Mouse (Mus musculus) adrenal gland, adult 18-20 months (tissue): ENCODE results near the gene Hmg20b. TPM values are rescaled to one million over a fixed set of nuclear protein-coding genes. Genes with fewer than 3 reads are reported as not detected.

Experiments used
- DNase-seq, 2 experiments: peaks; one replicate each; pipeline ENCODE4 v3.0.0; 2021 to 2022; ENCODE audit warnings: low spot score in 2 of 2
- total RNA-seq, 2 experiments: library from RNA; stranded (reverse); gene quantifications; 1 replicate in 1 of 2; 2 replicates in 1 of 2; pipeline ENCODE4 v1.2.3; 2021

Gene Hmg20b
- total RNA-seq, 2 experiments from 2014 or later, result 86.5 to 92.7 TPM

DNA sequence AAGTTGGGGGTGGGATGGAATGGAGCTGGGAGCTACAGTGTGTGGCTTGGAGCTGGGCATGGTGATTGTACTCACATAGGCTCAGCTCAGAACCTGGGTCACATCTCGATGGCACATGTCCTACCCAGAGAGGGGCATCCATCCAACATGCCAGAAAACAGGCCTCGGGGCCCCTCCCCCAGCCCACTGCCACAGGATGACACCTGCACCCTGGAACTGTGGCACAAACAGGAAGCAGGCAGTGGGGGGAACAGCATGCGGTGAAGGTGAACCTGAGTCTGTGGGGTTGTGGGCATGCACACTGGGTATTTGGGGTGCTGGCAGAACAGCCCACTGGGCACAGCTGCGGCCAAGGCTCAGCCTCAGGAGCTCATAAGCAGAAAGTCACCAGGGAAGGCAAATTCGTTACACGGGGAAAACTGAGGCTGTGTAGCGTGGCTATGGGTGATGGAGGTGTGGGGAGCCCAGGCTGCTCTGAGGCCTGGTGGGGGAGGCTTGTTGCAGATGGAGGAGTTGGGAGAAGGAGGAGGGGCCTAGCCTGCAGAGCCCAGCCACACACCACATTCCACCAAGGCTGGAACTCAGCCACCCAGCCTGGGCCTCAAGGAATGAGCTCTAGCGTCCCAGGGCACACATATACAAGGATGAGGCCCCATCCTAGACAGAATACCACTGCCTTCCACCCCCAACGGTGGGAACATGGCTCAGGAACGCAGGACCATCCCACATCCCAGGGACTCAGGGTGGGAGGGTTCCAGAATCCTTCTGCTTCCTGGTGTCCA lies 20.9 kb downstream of the Hmg20b start:
- no peak for DNase-seq

DNA sequence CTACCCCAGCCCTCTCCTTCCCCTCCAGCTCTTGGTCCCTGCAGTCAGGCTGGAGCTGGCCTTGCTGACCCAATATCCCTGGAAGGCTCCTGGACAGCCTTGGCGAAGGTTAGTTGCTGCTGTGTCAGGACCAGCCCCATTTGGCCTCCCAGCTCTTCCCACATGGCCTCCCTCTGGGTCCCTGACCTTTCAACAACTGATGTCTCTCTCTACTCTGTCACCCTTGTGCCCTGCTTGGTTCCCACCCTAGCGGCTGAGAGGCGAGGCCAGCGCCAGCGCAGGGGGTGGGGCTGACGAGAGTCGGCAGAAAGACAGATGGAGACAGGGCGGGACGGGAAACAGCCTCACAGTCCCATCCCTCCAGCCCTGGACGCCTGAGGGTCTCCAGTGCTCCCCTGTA lies 21.9 kb downstream of the Hmg20b start, which contains the start of gene Tbxa2r:
Gene Tbxa2r, plus strand, starts transcription at position 346 of the 400 bp plus-strand sequence.
- peak; percentile 72 to 74 for DNase-seq

DNA sequence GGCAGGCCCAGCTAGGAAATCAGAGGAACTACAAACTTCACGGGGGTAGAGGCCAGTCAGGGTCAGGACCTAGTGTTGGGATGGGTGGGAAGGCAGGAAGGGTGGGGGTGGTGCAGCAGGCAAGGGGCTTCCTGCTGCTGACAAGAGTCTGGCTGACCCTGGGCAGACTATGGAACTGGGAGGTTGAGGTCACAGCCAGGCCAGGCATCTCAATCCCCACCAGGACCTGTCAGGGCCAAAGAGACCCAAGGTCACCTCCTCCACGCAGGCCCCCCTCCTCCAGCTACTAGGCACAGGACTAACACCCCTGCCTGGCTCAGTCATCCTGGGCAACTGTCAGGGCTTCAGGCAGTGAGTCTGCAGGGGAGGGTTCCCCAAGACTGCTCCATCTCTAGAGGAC lies 22.3 kb downstream of the Hmg20b start:
- DNase-seq, result peak in 1 of 2 experiments; percentile 60

DNA sequence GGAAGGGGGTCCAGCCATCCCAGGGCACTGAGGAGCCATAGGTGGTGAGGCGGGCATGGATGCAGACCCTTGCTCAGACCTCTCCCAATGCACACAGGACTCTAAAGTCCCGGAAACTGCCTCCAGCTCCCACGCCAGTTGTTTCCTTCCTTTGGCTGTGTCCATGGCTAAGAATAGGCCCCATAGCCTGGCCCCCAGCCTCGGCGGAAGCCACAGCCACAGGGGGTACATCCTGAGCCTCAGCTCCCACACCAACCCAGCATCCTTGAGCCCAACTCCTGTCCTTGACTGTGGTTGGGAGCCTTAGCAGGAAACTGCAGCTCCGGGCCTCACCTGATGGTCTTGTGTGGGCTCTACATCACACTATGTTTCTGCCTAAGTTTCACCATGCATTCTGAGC lies 23.4 kb downstream of the Hmg20b start:
- no peak for DNase-seq

DNA sequence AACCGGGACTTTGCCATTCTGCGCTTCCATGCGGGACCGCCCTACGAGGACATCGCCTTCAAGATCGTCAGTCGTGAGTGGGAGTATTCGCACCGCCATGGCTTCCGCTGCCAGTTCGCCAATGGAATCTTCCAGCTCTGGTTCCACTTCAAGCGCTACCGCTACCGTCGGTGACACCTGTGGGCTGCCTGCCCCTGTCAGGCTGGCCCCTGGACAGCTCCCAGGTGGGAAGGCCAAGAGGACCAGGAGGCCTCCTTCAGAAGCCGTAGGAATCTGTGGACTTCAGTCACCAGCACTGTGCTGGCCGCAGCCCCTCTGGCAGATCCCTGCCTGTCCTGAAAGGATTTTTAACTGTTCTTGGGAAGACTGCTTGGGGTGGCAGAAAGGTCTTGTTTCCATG lies 24.5 kb downstream of the Hmg20b start:
- DNase-seq, result no peak

DNA sequence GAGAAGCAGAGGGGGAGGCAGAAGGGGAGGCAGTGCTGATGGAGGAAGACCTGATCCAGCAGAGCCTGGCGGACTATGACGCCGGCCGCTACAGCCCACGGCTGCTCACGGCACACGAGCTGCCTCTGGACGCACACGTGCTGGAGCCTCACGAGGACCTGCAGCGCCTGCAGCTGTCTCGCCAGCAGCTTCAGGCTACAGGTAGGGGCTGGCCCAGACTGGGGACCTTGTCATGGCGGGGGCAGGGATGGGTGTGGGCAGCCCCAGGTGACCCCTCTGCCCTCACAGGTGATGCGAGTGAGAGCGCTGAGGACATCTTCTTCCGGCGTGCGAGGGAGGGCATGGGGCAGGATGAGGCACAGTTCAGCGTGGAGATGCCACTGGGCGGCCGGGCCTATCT lies 25.1 kb downstream of the Hmg20b start:
- no peak for DNase-seq

DNA sequence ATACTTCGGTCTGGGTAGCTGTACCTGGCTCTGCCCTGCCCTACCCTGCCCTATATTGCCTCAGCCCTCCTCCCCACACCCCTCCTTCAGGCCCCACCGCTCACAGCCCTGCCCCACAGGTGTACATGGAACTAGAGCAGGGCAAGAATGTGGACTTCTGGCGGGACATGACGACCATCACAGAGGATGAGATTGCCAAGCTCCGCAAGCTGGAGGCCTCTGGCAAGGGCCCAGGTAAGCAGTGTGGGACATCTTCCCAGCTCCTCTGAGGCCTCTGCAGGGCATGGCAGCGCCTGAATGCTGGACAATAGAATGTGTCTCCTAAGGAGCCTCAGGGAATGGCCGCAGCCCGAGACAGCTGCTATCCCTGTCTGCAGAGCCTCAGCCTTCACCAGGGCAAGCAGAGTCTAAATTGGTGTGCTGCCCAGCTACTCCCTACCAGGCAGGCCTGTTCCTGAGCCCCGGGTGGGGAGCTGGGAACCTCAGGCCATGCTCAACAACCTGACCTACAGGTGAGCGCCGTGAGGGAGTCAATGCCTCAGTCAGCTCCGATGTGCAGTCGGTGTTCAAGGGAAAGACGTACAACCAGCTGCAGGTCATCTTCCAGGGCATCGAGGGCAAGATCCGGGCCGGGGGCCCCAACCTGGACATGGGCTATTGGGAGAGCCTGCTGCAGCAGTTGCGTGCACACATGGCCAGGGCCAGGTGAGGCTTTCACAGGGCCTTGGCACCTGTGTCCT lies 26.3 kb downstream of the Hmg20b start:
- DNase-seq, result no peak

DNA sequence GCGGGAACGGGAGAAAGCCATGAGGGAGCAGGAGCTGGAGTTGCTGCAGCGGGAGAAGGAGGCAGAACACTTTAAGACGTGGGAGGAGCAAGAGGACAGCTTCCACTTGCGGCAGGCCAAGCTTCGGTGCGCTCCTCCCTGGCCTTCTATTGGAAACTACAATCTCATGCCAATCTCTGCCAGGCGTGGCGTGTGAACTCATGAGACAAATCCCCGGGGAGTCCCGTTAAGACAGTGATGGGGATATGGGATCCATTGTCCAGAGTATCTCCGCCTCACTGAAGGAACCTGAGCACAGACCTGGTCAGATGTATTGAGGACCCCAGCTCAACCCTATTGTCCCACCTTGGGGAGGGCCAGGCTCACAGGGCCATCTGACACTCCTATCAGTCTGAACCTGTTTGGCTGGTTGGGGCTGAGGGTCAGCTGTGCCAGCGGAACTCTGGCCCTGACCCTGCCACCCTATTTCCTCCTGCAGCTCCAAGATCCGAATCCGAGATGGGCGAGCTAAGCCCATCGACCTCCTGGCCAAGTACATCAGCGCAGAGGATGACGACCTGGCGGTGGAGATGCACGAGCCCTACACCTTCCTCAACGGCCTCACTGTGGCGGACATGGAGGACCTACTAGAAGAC lies 27.0 kb downstream of the Hmg20b start:
- no peak for DNase-seq

DNA sequence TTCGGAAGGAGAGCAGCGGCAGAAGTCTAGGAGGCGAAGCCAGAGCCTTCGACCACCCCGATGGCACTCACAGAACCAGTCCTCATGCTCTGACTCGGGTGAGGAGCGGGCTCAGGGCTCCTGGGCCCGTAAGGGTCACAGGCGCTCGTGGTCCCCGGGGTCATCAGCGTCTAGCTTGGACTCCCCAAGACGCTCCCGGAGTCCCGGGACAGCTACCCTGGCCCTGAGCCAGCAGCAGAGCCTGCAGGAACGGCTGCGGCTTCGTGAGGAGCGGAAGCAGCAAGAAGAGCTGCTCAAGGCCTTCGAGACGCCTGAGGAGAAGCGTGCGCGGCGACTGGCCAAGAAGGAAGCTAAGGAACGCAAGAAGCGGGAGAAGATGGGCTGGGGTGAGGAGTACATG lies 27.8 kb downstream of the Hmg20b start:
- DNase-seq, result no peak

DNA sequence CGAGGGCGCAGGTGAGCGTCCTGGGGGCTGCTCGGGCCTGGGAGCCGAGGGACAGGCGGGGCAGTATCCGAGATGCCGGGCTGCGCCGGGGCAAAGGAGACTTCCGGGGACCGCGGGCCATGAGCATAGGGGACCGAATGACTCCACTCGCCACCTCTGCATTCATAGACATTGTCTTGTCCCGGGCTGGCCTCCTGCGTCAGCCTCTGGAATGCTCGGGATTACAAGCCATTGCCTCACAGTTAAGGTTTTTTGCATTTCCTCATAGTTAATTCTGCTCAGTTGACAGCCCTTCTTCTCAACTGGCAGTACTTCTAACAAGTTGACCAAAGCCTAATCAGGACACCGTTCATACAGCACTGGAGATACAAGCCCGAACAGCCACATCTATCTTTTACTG lies 28.8 kb downstream of the Hmg20b start:
- DNase-seq, result no peak

DNA sequence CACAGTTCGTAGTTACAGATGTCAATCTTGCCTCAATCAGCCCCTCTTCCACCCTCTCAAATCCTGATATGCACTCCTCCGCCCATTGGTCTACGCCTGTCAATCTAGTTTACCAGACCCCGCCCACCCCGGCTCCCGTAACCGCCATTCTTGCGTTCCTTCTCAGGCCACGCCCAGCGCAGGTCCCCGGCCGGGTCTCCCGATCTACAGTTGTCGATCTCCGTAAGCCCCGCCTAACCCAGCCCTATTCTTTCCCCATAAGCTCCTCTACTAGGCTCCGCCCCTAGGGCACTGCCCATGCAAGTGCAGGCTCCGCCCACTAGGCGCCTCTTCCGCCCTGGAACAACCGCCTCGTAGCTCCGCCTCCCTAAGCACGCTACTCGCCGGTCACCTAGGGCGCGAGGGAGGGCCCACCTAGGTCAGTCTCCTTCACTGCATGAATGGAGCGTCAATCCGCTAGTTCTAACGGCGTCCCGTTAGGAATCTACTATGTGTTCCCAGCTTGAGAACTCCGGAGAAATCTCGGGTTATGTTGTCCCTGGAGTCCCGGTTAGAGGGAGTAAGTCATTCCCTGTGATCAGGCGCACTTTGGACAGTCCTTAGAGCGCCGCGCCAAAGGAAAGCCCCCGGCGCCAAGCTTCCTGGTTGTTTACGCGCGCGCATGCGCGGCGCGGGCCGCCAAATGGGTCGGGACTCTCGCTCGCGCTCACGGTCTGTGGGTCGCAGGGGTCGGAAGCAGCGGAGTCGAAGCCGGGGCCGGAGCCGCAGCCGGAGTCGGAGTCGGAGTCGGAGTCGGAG lies 29.5 kb downstream of the Hmg20b start, which contains the start of gene Cactin:
Gene Cactin, plus strand, starts transcription at position 554 of the 798 bp plus-strand sequence.
- peak; percentile 90 to 91 for DNase-seq

DNA sequence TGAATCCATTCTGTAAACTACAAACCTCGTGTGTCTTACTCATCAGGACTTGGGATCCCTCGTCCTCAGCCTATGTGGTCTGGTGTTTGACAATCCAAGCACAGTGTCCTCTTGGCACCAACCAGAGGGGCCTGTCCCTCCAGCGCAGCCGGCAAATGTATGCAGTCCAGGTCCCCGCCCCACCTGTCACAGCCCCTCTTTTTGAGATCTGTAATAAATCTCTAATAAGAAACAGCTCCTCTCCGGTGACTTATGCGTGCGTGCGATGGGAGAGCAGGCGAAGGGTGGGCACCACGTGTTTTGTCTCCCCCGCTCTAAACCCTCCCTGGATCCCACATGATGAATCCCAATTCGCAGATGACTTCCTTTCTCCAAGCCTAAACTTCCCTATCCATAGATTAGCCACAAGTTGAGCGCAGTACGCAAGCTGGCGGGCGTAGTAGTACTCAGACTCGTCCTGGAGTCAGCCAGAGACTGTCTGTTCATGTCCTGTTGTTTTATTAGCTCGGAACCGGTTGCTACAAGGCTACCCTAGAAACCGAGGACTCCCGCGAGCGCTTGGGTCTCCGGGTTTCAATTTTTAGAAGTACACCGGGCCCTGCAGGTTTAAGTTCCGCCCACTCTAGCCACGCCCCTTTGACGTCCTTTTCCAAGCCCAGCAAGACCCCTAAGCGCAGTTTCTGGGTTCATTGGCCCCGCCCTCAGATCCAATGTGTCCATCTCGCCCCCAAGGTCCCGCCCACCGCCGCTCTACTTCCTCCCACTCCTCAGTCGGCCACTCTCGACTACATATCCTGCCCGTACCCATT lies 30.3 kb downstream of the Hmg20b start:
- DNase-seq, result peak; percentile 90 to 91

DNA sequence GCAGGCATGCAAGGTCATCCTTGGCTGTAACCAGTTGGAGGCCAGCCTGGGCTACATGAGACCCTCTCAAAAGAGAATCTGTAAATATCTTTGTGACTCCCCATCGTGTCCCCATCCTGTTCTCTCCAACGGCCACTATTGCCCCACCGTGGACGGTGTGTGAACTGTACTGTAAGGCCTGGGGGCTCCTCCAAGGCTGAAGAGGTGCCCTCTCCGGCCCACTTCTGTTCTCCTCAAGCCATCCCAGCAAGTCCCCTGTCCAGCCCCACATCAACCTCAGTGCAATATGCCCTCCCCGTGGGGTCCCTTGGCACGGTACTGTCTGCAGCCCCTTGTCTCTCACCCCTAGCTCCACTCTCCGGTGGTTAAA lies 31.0 kb downstream of the Hmg20b start:
- peak in 1 of 2 experiments; percentile 32 for DNase-seq

DNA sequence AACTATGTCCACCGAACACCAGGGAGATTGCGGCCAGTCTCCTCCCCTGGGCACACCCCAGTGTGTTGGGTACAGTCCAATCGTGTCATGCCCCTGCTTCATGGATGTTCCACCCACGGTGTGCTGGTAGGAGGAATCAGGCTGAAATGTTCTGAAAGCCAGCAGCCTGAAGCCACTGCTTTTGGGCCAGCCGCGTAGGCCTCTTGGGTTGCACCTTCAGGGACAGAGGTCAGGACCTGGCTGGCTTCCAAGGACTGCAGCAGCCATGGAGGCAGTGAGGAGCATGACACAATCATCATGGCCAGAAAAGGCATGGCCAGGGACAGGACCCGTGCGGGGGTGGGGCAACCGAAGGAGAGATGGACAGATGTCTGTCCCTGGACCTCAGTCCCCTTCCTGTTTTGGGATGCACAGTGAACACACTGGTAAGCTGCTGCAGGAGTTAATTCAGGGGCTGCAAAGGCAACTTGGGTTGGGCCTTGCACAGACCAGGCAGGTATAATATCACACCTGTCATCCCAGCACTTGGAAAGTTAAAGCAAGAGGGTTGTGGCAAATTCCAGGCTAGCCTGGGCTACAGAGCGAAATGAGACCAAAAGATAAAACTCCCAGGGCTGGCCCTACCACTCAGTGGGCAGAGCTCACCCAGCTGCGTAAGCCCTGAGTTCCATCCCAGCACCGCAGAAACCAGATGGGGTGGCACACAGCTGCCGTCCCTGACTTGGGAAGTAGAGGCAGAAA lies 31.5 kb downstream of the Hmg20b start:
- peak; percentile 67 to 68 for DNase-seq

DNA sequence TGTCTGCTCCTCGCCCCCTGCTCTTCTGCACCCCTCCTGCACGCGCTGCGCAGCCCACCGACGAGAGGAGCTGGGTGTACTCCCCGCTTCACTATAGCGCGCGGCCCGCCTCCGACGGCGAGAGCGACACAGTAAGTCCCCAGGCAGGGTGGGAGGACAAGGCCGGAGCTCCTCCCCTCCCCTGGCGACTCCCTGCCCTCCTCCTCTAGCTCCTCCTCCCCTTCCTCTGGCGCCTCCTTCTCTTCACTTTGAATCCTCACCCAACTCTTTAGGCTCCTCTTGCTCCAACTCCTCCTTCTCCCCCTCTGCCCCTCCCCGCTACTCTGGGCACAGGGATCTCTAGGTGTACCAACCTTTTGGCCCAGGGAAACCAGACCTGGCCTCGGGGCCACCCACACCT lies 33.0 kb downstream of the Hmg20b start:
- peak; percentile 51 to 63 for DNase-seq

DNA sequence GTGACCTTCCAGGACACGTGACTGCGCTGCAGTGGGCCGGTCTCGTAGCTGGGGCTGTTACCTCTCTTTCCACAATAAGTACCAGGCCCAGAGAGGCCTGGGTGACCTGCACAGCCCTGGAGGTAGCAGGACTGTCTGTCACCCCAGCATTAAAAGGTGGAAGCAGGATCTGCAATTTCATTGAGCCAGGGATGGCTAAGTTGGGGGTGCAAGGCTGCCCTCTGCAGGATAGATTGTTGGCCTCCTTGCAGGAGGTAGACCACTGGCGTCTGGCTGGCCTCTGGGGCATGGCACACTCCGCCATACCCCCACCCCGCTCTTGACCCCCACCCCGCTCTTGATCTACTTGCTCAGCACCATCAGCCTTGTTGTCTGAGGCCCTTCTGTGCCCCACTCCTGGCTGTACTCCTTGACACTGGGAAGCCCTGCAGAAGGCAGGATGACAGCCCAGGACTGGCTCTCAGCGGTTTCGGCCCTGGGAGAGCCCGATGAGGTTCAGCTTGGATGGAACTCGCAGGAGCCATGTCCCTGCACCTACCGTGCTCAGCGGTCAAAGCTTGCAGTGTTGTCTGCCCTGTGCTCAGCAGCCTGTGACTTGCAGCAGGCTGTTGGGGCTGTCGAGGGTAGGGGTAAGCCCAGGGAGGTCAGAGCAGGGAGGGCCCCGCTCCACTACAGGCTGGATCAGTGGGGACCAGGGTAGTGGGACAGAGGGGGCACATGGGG lies 33.8 kb downstream of the Hmg20b start:
- DNase-seq, result no peak

DNA sequence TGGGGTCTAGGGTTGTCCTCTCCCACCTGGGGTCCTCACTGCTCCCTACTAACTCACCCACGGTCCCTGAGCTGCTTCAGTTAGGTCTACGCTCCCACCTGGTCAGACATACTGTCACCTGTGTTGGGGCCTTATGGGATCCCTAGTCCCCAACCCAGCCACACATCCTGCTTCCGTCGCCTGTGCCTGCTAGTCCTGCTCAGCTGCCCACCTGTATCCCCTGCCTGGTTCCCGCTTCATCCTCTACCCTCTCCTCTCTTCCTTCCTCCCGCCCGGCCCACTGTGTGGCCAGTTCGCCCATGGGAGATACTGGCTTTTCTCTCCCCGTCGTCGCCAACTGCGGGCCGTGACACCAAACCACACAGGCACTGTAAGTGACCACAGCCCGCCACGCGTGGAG lies 34.7 kb downstream of the Hmg20b start:
- no peak for DNase-seq

DNA sequence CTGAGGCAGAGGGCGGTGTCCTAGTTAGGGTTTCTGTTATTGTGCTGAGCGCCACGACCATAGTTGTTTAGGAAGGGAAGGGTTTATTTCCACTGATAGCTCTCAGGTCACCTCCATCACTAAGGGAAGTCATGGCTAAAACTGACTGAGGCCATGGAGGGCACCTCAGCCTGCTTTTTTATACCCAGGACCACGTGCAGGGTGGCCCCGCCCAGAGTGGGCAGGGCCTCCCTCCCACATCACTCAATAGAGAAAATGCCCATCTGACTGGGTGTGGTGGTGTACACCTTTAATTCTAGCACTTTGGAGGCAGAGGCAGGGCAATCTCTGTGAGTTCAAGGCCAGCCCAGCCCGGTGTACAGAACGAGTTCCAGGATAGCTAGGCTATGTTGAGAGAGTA lies 36.1 kb downstream of the Hmg20b start:
- no peak for DNase-seq

DNA sequence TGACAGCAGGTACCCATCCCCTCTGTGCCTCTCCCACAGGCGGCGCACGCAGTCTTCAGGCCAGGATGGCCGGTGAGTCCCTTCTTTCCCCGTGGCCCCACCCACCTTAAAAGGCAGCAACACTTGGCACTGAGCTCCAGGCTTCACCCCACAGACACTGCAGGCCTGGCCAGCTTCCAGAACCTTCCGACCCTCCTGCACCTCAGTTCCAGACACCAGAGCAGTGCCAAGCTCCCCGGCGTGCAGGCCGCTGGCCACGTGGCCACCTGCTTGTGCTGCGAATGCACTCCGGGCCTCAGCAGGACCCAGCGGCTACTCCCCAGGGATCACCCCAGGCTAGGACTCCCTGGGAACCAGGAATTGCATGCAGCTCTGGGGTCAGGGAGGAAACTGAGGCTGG lies 36.7 kb downstream of the Hmg20b start:
- DNase-seq, result no peak
